Mouse (Mus musculus): ENCODE measurements around the gene Uba5.

The Uba5 gene

DNA sequence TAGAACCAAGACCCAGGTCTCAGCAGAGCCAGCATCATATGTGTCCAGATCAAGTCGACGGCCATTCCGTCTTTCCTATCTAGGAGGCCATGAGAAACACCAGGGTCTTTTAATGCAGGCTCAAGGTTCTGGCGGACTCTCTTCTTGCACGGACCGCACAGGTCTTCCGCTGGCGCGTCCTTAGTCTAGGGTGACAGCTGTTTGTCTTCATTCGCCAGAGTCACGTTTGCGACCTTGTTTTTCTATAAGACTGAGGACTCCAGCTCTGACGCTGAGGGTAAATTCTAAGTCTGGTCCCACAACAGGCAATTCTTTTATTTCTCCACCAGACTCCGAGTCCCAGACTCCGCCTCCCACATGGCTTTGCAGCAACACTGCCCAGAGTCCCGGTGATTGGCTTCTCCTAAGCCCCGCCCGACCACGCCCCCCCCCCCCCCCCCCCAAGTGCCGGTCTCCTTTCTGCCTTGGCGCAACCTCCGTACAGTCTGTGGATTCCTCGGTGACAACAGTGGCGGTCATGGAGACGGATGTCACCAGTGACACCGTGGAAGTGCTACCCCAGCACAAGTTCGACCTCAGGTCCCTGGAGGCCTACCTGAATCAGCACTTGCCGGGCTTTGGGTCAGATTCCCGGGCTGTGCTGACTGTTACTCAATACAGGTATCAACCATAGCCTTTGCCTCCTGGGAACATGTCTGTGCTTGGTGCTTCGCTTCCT, 469 bp upstream of the Uba5 start, which contains the start of gene Acad11:
Gene Acad11 (plus strand): TSS at position 134 of the 718 bp plus-strand sequence.
- peak; percentile 94 for DNase-seq

DNA sequence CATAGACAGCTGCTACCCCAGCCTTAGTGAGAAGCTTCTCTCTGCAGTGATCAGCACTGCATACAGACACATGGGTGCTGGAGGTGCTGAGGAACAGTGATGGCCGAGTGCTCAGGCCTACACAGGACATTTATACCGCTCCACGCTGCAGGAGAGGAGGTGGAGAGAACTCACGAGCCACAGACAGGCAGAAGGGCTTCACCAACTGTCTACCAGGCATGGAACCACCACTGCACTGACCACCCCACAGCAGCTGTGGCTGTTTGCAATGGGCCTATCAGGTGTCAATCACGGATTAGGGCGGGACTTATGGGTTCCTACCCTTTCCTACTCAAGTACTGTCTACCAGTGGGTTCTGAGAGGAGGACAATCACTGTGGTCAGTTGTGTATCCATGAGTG, 11.9 kb downstream of the Uba5 start:
- DNase-seq, result no peak

DNA sequence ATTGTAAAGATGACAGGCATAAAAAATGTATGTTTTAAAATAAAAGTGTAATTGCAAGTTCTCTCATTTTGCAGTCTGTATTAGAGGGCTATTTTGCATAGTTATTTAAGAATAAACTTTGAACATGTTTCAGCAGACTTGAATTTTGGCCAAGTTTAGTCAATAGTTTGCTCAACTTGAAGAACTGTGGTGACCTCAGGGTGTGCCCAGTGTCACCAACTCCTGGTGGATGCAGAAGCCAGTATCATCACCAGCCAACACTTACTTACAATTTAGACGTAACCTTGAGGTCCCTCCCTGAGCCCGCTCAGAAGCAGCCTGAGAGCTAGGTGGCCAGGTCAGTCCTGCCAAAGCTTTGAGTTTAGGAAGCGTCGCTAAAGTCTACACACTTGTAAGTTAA, 19.3 kb downstream of the Uba5 start:
- DNase-seq, result peak; percentile 6

DNA sequence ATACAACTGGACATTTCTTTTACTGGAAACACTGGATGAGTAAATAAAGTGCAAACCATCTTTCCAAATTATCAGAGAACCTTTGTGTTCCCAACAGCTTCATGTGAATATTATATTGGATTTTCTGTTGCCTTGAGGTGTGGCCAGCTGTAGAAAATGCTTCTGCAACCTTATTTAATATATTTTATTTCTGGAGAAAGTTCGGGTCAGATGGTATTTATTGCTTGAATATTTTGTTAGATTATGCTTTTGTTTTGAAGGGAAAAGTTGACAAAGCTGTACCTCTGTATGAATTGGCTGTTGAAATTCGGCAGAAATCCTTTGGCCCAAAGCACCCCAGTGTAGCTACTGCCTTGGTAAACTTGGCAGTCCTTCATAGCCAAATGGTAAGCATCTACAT, 22.6 kb downstream of the Uba5 start, which contains the start of gene Gm28305:
Gene Gm28305 (plus strand): TSS at position 301 of the 400 bp plus-strand sequence.
- no peak for DNase-seq

DNA sequence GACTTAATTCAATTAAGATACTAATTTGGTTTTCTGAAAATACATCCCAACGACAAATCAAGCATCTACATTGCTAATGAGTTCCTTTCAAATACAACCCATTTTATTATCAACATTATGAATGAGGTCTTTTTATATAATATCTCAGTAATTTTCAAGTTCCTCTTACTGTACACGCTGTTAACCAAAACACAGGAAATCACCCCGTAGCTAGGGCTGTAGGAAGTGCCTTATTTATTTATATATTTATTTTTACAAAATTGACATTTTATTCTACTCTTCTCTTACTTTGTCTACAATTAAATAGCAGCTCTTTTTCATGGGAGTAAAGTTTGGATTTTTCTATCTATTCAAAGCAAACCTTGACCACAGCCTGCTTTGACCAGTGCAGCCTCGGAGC, 23.2 kb downstream of the Uba5 start:
- DNase-seq, result no peak

DNA sequence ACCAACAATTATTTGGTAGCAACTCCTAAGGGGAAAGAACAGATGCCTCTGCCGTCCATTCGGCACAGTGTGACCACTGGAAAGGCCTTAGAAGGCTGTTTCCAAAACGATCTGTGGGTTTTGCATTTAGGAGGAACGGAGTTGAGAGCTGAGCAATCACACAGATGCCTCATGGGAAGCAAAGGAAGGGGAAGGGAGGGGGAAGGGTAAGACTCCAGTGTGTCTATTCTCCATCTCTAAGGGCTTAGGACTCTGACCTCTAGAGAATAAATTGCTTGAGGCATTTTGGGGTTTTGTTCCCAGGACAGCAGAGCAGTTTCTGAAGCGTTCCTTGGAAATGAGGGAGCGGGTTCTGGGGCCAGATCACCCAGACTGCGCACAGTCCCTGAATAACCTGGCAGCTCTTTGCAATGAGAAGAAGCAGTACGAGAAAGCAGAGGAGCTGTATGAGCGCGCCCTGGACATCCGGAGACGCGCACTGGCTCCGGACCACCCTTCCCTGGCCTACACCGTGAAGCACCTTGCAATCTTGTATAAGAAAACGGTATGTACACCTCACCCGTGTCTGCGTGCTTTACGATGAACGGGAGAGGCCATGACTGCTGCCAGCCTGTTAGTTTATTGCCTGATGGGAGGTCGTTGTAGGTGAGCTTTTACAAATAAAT, 23.8 kb downstream of the Uba5 start:
- no peak for DNase-seq

DNA sequence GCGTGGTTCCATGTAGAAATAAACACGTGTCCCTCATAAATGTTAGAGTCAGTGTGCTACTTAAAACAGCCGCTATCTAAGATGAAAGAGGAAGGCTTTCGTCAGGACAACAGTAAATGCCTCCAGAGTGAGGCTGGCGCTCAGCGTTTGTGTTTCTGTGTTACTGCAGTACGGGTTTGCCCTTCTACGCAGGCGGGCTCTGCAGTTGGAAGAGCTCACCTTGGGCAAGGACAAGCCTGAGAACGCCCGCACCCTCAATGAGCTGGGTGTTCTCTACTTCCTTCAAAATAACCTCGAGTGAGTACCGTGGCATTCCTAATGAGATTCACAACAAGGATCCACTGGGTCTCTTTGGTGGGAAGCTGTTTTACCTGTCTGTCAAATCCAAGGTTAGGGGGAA, 24.7 kb downstream of the Uba5 start:
- no peak for DNase-seq

DNA sequence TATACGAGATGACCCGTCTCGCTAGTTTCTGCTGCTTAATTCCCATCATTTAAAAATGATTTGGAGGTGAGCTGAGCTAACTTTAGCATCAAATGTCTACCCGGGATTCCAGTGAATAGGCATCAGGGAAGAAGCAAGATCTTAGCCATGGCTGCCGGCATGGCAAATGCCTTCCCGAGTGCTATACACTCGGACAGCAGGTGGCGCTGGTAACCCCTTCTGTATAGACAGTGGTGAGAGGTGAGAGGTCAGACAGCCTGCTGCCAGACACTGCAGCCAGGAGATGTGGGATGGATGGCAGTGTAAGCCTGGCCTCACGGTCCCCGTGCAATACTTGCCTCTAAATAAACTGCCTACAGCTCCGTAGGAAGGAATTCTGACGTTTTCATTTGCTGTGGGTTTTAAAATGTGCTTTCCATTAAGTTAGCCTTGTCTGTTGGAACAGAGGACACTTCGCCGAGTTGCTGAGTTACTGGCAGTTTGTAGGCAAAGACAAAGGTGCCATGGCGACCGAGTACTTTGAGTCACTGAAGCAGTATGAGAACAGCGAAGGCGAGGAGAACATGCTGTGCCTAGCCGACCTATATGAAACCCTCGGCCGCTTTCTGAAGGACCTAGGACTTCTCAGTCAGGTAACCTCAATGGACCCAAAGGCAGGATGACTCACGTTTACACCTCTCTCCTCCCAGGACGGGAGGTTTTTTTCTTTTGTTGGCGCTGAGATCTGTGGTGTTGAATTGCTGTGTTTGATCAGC, 27.5 kb downstream of the Uba5 start:
- peak; percentile 84 for DNase-seq

DNA sequence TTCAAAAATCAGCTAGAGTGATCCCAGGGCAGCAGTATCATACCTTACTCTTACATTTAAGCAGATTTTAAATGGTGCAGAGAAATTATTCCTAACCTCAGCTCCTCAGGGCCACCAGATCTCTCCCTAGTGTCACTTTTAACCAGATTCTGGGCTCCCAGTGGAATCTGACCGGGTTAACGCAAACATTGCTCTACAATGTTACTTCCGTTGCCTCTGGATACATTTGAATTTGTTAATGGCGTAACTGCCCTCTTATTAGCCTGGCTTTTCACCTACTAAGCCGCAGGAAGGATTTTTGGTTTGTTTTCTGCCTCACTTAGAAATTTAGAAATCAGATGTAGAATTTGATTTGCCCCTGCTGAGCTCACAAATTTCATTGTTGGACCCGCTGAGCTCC, 28.2 kb downstream of the Uba5 start:
- no peak for DNase-seq

DNA sequence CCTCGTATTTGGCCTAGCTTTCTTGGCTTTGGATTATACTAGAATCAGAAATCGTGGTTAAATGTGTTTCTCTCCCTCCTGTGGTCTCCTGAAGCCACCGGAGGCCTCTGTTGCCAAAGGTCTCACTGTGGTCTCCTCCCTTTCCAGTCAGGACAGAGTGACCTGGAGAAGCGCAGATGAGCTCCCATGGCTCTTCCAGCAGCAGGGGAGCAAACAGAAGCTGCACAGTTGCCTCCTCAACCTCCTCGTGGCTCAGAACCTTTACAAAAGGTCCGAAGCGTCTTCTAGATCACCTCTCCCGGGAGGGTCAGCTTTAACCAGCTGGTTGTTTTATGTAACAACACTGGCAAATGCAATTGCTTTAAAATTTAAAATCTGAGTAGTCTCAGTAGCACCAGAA, 28.7 kb downstream of the Uba5 start:
- no peak for DNase-seq

DNA sequence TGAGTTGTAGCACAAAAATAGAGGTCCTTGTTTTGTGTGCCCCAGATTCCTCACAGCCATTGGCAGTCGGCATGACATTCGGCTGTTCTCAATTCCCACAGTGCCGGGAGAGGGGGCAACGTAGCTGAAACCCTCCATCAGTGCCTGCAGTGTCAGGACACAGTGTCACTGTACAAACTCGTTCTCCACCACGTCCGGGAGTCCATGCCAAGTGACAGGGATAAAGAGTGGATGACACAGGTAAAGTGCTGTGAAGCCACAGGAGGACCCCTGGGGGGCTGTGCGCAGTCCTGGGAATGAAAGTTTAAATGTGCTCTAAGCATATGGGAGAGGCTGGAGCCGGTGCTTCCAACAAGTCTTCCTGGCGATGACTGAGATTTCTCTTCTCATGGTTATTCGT, 33.1 kb downstream of the Uba5 start:
- DNase-seq, result no peak

DNA sequence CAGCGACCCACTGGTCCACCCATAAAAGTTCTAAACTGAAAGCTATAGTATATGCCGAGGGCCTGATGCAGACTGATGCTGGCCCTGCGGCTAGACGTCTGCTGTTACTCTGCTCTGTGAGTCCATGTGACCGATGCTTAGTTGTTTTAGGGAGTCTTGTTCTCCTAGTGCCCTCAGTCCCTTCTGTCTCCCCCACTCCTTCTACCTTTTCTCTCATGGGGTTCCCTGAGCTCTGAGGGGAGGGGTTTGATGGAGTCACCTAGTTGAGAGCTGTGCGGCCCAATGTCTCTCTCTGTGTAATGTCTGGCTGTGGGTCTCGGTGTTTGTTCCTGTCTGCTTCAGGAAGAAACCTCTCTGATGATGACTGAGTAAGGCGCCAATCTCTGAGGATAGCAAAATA, 35.7 kb downstream of the Uba5 start:
- DNase-seq, result no peak

DNA sequence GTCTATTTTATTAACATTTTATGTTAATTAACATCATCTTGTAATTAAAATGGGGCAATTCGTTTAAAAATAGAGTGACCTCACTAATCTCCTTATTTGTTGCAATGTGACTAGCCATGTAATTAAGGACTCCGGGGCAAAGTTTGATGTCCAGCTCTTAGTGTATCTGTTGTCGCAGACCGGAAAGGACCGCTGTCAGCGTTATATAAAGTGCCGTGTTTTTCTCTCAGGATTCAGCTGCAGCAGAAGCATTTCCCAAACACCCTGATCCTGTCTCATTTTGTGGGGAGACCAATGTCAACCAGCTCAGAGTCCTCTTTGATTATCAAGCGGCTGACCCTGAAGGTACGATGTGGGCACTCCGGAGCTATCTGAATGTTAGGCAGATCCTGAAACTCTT, 41.9 kb downstream of the Uba5 start:
- no peak for DNase-seq

DNA sequence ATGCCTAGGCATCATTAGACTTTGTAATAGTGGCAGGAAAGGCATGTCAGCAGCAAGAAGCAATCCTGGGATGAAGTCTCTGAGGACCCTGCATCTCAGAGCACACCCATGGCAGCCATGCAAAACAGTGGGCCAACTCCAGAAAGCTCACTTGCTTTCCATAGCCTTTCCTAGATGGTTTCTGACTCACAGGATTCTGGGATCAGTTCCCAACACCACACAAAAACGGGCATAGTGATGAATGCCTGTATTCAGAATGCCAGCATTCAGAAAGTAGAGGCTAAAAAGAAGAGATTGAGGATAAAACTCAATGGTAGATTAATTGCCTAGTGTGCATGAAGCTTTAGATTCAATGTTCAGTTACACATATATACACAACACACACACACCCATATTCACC, 48.4 kb downstream of the Uba5 start:
- DNase-seq, result no peak

DNA sequence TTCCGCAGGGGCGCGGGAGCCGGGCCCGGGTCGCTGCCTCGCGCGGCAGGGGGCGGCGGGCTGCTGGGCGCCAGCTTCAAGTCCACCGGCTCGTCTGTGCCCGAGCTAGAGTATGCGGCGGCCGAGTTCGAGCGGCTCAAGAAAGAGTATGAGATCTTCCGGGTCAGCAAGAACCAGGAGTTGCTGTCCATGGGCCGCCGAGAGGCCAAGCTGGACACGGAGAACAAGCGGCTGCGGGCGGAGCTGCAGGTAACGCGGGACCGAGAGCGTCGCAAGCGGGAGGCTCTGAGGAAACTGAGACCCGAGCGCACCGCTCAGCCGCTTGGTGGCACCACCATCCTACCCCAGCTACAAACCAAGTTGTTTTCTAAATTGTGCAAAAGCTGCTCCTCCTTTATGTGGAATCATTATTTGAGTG, 60.0 kb downstream of the Uba5 start:
- no peak for DNase-seq

DNA sequence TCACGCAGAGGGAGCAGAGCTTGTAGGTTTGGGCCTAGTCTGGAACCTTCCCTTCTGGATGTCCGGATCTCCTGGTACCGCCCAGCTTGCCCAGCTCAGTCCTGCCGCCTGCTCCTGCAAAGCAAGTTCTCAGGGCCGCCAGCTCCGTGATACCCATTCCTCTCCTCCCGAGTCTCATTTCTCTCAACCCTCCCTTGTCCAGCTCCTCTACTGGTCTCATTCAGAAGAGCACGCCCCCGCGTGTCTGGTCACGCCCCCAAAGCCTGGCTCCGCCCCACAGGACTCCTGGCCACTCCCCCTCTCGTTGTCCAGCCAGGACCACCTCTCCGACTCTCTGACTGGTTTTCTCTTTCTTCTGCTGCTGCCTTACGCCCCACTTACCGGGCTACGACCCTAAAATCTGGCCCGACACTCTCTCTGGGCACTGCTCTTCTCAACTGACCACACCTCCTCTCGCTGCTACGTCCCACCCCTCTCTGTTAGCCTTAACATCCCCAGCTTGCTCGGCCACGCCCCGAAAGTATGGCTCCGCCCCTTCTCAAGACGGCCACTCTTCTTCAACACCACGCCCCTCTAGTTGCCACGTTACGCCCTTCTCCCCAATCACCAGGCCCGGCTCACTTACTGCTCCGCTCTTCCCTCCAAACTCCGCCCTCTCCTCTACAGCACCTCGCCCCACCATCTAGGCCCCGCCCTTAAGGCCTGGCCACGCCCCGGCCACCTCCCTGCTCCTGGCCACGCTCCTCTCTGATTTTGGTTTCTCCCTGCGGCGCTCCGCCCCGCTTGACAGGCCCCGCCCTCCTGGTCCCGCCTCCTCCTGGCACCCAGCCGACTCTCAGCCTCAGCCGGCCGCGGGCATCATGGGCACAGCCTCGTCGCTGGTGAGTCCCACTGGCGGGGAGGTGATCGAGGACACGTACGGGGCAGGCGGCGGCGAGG, 60.7 kb downstream of the Uba5 start, which contains the start of gene Nphp3:
Gene Nphp3 (plus strand): TSS at position 624 of the 939 bp plus-strand sequence.
- peak; percentile 99 for DNase-seq

DNA sequence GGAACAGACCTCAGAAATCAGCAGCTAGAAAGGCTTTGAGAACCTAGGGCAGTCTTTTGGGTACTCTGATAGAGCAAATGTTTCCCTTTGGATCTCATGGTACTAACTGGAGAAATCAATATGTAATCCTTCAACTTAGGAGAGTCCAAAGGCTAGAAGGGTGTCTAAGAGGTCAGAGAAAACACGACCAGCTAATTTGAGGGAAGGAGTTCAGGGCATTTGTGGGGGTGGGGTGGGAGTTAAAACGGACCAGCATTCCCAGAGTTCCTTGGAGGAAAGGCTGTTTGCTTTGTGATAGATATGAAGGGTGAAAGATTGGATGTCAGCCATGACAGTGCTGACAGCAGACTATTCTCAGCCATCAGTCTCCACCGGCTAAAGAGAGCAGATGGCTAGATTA, 62.3 kb downstream of the Uba5 start:
- DNase-seq, result peak; percentile 44

Data from kidney, adult 18-20 months (tissue).